Mouse (Mus musculus): ENCODE data around the gene Mrpl45. TPM values are rescaled to one million over a fixed set of nuclear protein-coding genes. Genes with fewer than 3 reads are reported as not detected.

Mrpl45 gene
- polyA plus RNA-seq, 1 experiment: 48.5 TPM

GRCm38 (mm10) chr11:97345446-97345845 is 29.9 kb downstream of the Mrpl45 start:
- H3ac ChIP-seq (ENCODE audit: control insufficient read depth, insufficient read length, low read depth): no peak overlapping the region
- no peaks in the 10 kb centered on the region for H3K79me2 ChIP-seq (ENCODE audit: control insufficient read depth, insufficient read depth)
- no peak for TF ChIP-seq MYOG (IDR thresholded peaks at IDR 0.05; ENCODE audit: control insufficient read depth, extremely low read depth, insufficient read length)
- no peak for TF ChIP-seq CTCF (IDR thresholded peaks at IDR 0.05; ENCODE audit: control insufficient read depth, insufficient read depth, insufficient read length)
- TF ChIP-seq FOSL1 (IDR thresholded peaks at IDR 0.05; ENCODE audit: insufficient read depth, low read length, poor library complexity, severe bottlenecking): no peak
- no peak for TF ChIP-seq MAX (IDR thresholded peaks at IDR 0.05)
- no peak for TF ChIP-seq MYOD1 (IDR thresholded peaks at IDR 0.05; ENCODE audit: control insufficient read depth, insufficient read length, low read depth)
- TF ChIP-seq USF1 (IDR thresholded peaks at IDR 0.05; ENCODE audit: low read depth): no peak
- no peaks in the 10 kb centered on the region for H3K79me3 ChIP-seq (ENCODE audit: low read depth)
- H3K4me3 ChIP-seq (ENCODE audit: insufficient read depth, poor library complexity, severe bottlenecking): no peak overlapping the region
- no peaks in the 10 kb centered on the region for H3K36me3 ChIP-seq (ENCODE audit: control insufficient read depth, insufficient read depth)
- H3K27me3 ChIP-seq (ENCODE audit: control insufficient read depth, insufficient read depth, insufficient read length): peaks cover 4% of the 10 kb centered on the region

- no peak overlapping the region for H3ac ChIP-seq (ENCODE audit: control insufficient read depth, insufficient read length, low read depth)
- TF ChIP-seq MYOG (IDR thresholded peaks at IDR 0.05; ENCODE audit: control insufficient read depth, extremely low read depth, insufficient read length) (no peak), FOSL1 (IDR thresholded peaks at IDR 0.05; ENCODE audit: insufficient read depth, low read length, poor library complexity, severe bottlenecking) (no peak)
- H3K79me3 ChIP-seq (ENCODE audit: low read depth): no peaks in the 10 kb centered on the region
- peaks cover 6% of the 10 kb centered on the region for H3K27me3 ChIP-seq (ENCODE audit: control insufficient read depth, insufficient read depth, insufficient read length)
- H3K79me2 ChIP-seq (ENCODE audit: control insufficient read depth, insufficient read depth): no peaks in the 10 kb centered on the region
- no peak overlapping the region for H3K4me3 ChIP-seq (ENCODE audit: insufficient read depth, poor library complexity, severe bottlenecking)
- no peaks in the 10 kb centered on the region for H3K36me3 ChIP-seq (ENCODE audit: control insufficient read depth, insufficient read depth)
These were observed 30.9 kb downstream of the Mrpl45 start for GRCm38 (mm10) chr11:97346383-97346782.

GRCm38 (mm10) chr11:97347291-97347690 is 31.8 kb downstream of the Mrpl45 start:
- H3K79me2 ChIP-seq (ENCODE audit: control insufficient read depth, insufficient read depth): no peaks in the 10 kb centered on the region
- TF ChIP-seq USF1 (IDR thresholded peaks at IDR 0.05; ENCODE audit: low read depth) (no peak), MYOD1 (IDR thresholded peaks at IDR 0.05; ENCODE audit: control insufficient read depth, insufficient read length, low read depth) (no peak), CEBPB (IDR thresholded peaks at IDR 0.05; ENCODE audit: low read depth) (no peak), MAX (IDR thresholded peaks at IDR 0.05) (no peak), FOSL1 (IDR thresholded peaks at IDR 0.05; ENCODE audit: insufficient read depth, low read length, poor library complexity, severe bottlenecking) (no peak), CTCF (IDR thresholded peaks at IDR 0.05; ENCODE audit: control insufficient read depth, insufficient read depth, insufficient read length) (no peak), MYOG (IDR thresholded peaks at IDR 0.05; ENCODE audit: control insufficient read depth, extremely low read depth, insufficient read length) (no peak)
- H3K36me3 ChIP-seq (ENCODE audit: control insufficient read depth, insufficient read depth): no peaks in the 10 kb centered on the region
- no peak overlapping the region for H3K4me3 ChIP-seq (ENCODE audit: insufficient read depth, poor library complexity, severe bottlenecking)
- H3K27me3 ChIP-seq (ENCODE audit: control insufficient read depth, insufficient read depth, insufficient read length): peaks cover 8% of the 10 kb centered on the region
- no peak overlapping the region for H3ac ChIP-seq (ENCODE audit: control insufficient read depth, insufficient read length, low read depth)
- H3K79me3 ChIP-seq (ENCODE audit: low read depth): no peaks in the 10 kb centered on the region

- no peak for TF ChIP-seq MAX (IDR thresholded peaks at IDR 0.05)
- no peak for TF ChIP-seq CEBPB (IDR thresholded peaks at IDR 0.05; ENCODE audit: low read depth)
- TF ChIP-seq CTCF (IDR thresholded peaks at IDR 0.05; ENCODE audit: control insufficient read depth, insufficient read depth, insufficient read length): no peak
- TF ChIP-seq FOSL1 (IDR thresholded peaks at IDR 0.05; ENCODE audit: insufficient read depth, low read length, poor library complexity, severe bottlenecking): no peak
- no peak for TF ChIP-seq USF1 (IDR thresholded peaks at IDR 0.05; ENCODE audit: low read depth)
- TF ChIP-seq MYOD1 (IDR thresholded peaks at IDR 0.05; ENCODE audit: control insufficient read depth, insufficient read length, low read depth): no peak
- TF ChIP-seq MYOG (IDR thresholded peaks at IDR 0.05; ENCODE audit: control insufficient read depth, extremely low read depth, insufficient read length): no peak
- Histone ChIP-seq H3K27me3 (ENCODE audit: control insufficient read depth, insufficient read depth, insufficient read length) (peaks cover 8% of the 10 kb centered on the region), H3ac (ENCODE audit: control insufficient read depth, insufficient read length, low read depth) (no peak overlapping the region), H3K79me3 (ENCODE audit: low read depth) (no peaks in the 10 kb centered on the region), H3K4me3 (ENCODE audit: insufficient read depth, poor library complexity, severe bottlenecking) (no peak overlapping the region), H3K79me2 (ENCODE audit: control insufficient read depth, insufficient read depth) (no peaks in the 10 kb centered on the region), H3K36me3 (ENCODE audit: control insufficient read depth, insufficient read depth) (no peaks in the 10 kb centered on the region)
These were observed 34.5 kb downstream of the Mrpl45 start for GRCm38 (mm10) chr11:97350035-97350434.

- no peak for TF ChIP-seq CTCF (IDR thresholded peaks at IDR 0.05; ENCODE audit: control insufficient read depth, insufficient read depth, insufficient read length)
- no peak for TF ChIP-seq MYOG (IDR thresholded peaks at IDR 0.05; ENCODE audit: control insufficient read depth, extremely low read depth, insufficient read length)
- no peak for TF ChIP-seq FOSL1 (IDR thresholded peaks at IDR 0.05; ENCODE audit: insufficient read depth, low read length, poor library complexity, severe bottlenecking)
- TF ChIP-seq USF1 (IDR thresholded peaks at IDR 0.05; ENCODE audit: low read depth): no peak
- no peak for TF ChIP-seq MYOD1 (IDR thresholded peaks at IDR 0.05; ENCODE audit: control insufficient read depth, insufficient read length, low read depth)
- TF ChIP-seq CEBPB (IDR thresholded peaks at IDR 0.05; ENCODE audit: low read depth): no peak
- no peak for TF ChIP-seq MAX (IDR thresholded peaks at IDR 0.05)
- H3K79me3 ChIP-seq (ENCODE audit: low read depth): no peaks in the 10 kb centered on the region
- peaks cover 4% of the 10 kb centered on the region for H3K27me3 ChIP-seq (ENCODE audit: control insufficient read depth, insufficient read depth, insufficient read length)
- no peaks in the 10 kb centered on the region for H3K79me2 ChIP-seq (ENCODE audit: control insufficient read depth, insufficient read depth)
- H3K4me3 ChIP-seq (ENCODE audit: insufficient read depth, poor library complexity, severe bottlenecking): no peak within 1 kb of the TSS
- no peak within 1 kb of the TSS for H3ac ChIP-seq (ENCODE audit: control insufficient read depth, insufficient read length, low read depth)
- H3K36me3 ChIP-seq (ENCODE audit: control insufficient read depth, insufficient read depth): no peaks in the 10 kb centered on the region
These were observed 36.6 kb downstream of the Mrpl45 start, which contains the start of gene Gpr179 for GRCm38 (mm10) chr11:97352027-97352684. Gene Gpr179 (minus strand): TSS chr11:97352077.

Measured in C2C12 (cell line).